Mouse (Mus musculus): ENCODE measurements around the gene Hba-a2. TPM values are rescaled to one million over a fixed set of nuclear protein-coding genes. Genes with fewer than 3 reads are reported as not detected.

The Hba-a2 gene
- 1.7 TPM for polyA plus RNA-seq (2014; fragmentation: Illumina TruSeq; extraction: RNeasy Lipid Tissue Mini Kit (QIAGEN cat#74804); ENCODE audit: low replicate concordance)

GRCm38 (mm10) chr11:32296203-32296602, at the start of gene Hba-a2:
Hba-a2 (plus strand) TSS chr11:32296489.

GRCm38 (mm10) chr11:32267188-32267884, 29.0 kb upstream of the Hba-a2 start, which contains the start of gene Nprl3:
Nprl3 (minus strand) TSS chr11:32267707.

GRCm38 (mm10) chr11:32276347-32276746, 19.9 kb upstream of the Hba-a2 start, which contains the start of gene Hba-x:
Hba-x (plus strand) TSS chr11:32276400.

GRCm38 (mm10) chr11:32283091-32283777, 13.1 kb upstream of the Hba-a2 start, which contains the start of gene Hba-a1:
Hba-a1 (plus strand) TSS chr11:32283511.

GRCm38 (mm10) chr11:32286695-32287492, 9.4 kb upstream of the Hba-a2 start, which contains the start of gene Hbq1b:
Hbq1b (plus strand) TSS chr11:32286965.

GRCm38 (mm10) chr11:32299865-32300264, 3.6 kb downstream of the Hba-a2 start, which contains the start of gene Hbq1a:
Hbq1a (plus strand) TSS chr11:32300069.

Other genes starting within 250 kb of the Hba-a2 start
- gene Il9r, start 96.2 kb upstream of the Hba-a2 start, polyA plus RNA-seq (2014; fragmentation: Illumina TruSeq; extraction: RNeasy Lipid Tissue Mini Kit (QIAGEN cat#74804); ENCODE audit: low replicate concordance) = 0.22 TPM
- 1.9 TPM for gene Snrnp25, start 91.1 kb upstream of the Hba-a2 start, polyA plus RNA-seq (2014; fragmentation: Illumina TruSeq; extraction: RNeasy Lipid Tissue Mini Kit (QIAGEN cat#74804); ENCODE audit: low replicate concordance)
- gene Rhbdf1, start 74.2 kb upstream of the Hba-a2 start, polyA plus RNA-seq (2014; fragmentation: Illumina TruSeq; extraction: RNeasy Lipid Tissue Mini Kit (QIAGEN cat#74804); ENCODE audit: low replicate concordance) = not detected
- 2.7 TPM for gene Mpg, start 70.0 kb upstream of the Hba-a2 start, polyA plus RNA-seq (2014; fragmentation: Illumina TruSeq; extraction: RNeasy Lipid Tissue Mini Kit (QIAGEN cat#74804); ENCODE audit: low replicate concordance)
- 1.3 TPM for gene Nprl3, start 28.8 kb upstream of the Hba-a2 start, polyA plus RNA-seq (2014; fragmentation: Illumina TruSeq; extraction: RNeasy Lipid Tissue Mini Kit (QIAGEN cat#74804); ENCODE audit: low replicate concordance)
- gene Hba-x, start 20.1 kb upstream of the Hba-a2 start, polyA plus RNA-seq (2014; fragmentation: Illumina TruSeq; extraction: RNeasy Lipid Tissue Mini Kit (QIAGEN cat#74804); ENCODE audit: low replicate concordance) = not detected
- not detected for gene Hba-a1, start 13.0 kb upstream of the Hba-a2 start, polyA plus RNA-seq (2014; fragmentation: Illumina TruSeq; extraction: RNeasy Lipid Tissue Mini Kit (QIAGEN cat#74804); ENCODE audit: low replicate concordance)
- gene Hbq1b, start 9.5 kb upstream of the Hba-a2 start, polyA plus RNA-seq (2014; fragmentation: Illumina TruSeq; extraction: RNeasy Lipid Tissue Mini Kit (QIAGEN cat#74804); ENCODE audit: low replicate concordance) = not detected
- gene Hbq1a, start 3.6 kb downstream of the Hba-a2 start, polyA plus RNA-seq (2014; fragmentation: Illumina TruSeq; extraction: RNeasy Lipid Tissue Mini Kit (QIAGEN cat#74804); ENCODE audit: low replicate concordance) = not detected
- 0.30 TPM for gene Sh3pxd2b, start 51.3 kb downstream of the Hba-a2 start, polyA plus RNA-seq (2014; fragmentation: Illumina TruSeq; extraction: RNeasy Lipid Tissue Mini Kit (QIAGEN cat#74804); ENCODE audit: low replicate concordance)
- 0.59 TPM for gene Ubtd2, start 158.9 kb downstream of the Hba-a2 start, polyA plus RNA-seq (2014; fragmentation: Illumina TruSeq; extraction: RNeasy Lipid Tissue Mini Kit (QIAGEN cat#74804); ENCODE audit: low replicate concordance)
- gene Efcab9, start 235.6 kb downstream of the Hba-a2 start, polyA plus RNA-seq (2014; fragmentation: Illumina TruSeq; extraction: RNeasy Lipid Tissue Mini Kit (QIAGEN cat#74804); ENCODE audit: low replicate concordance) = not detected
- gene Stk10, start 236.8 kb downstream of the Hba-a2 start, polyA plus RNA-seq (2014; fragmentation: Illumina TruSeq; extraction: RNeasy Lipid Tissue Mini Kit (QIAGEN cat#74804); ENCODE audit: low replicate concordance) = 1.2 TPM

All from small intestine, adult 10 weeks (tissue).